Mouse (Mus musculus): ENCODE measurements around the gene Tdp2.

GRCm38 (mm10) chr13:24786014-24786490, 45.4 kb upstream of the Tdp2 start:
- TF ChIP-seq CTCF (conservative IDR thresholded peaks at IDR 0.05 in 1 of 2, IDR thresholded peaks at IDR 0.05 in 1 of 2; ENCODE audit: low read depth in 2 of 2, low read length in 2 of 2) (no peak), POLR2A (IDR thresholded peaks at IDR 0.05; ENCODE audit: low read depth, low read length) (peak; percentile 66), MAFK (IDR thresholded peaks at IDR 0.05; ENCODE audit: insufficient replicate concordance, low read length) (no peak), USF1 (IDR thresholded peaks at IDR 0.05; ENCODE audit: low read depth, low read length) (peak; percentile 14; the same call in 1 of the 2 replicates), E2F4 (IDR thresholded peaks at IDR 0.05; ENCODE audit: insufficient replicate concordance, low read depth, low read length) (0 out of 2 replicates have a peak, but pooled peaks have one; percentile 78), MEF2A (IDR thresholded peaks at IDR 0.05; ENCODE audit: borderline replicate concordance, low read depth, low read length) (peak; percentile 50; the same call in 1 of the 2 replicates), MYC (IDR thresholded peaks at IDR 0.05; ENCODE audit: low read depth, low read length) (peak; percentile 98), ELF1 (IDR thresholded peaks at IDR 0.05; ENCODE audit: low read depth, low read length) (peak; percentile 30; the same call in 1 of the 2 replicates), USF2 (conservative IDR thresholded peaks at IDR 0.05; ENCODE audit: low read depth, low read length) (0 out of 2 replicates have a peak, but pooled peaks have one; percentile 16), EP300 (IDR thresholded peaks at IDR 0.05; ENCODE audit: low read length) (peak; percentile 21), SIN3A (IDR thresholded peaks at IDR 0.05; ENCODE audit: low read length) (peak; percentile 83)

Data from CH12.LX (cell line).